Mouse (Mus musculus) midbrain, embryonic 10.5 days (tissue): Measurements from ENCODE around the gene Spop. TPM values are rescaled to one million over a fixed set of nuclear protein-coding genes. Genes with fewer than 3 reads are reported as not detected.

ENCODE experiments used
- DNase-seq: peaks from one replicate; pipeline ENCODE4 v3.0.0-alpha.2; 2017; ENCODE audit warnings: low spot score
- H3K27ac ChIP-seq: fragments of 300-500 bp; sonication (generic); replicated peaks from 2 replicates; pipeline ENCODE4 v1.5.1; 2016; ENCODE audit warnings: mild to moderate bottlenecking
- H3K27me3 ChIP-seq: fragments of 300-500 bp; sonication (generic); 2 replicates; pipeline ENCODE4 v1.6.1; 2016; ENCODE audit warnings: low read depth, mild to moderate bottlenecking; ENCODE audit not compliant: poor library complexity, severe bottlenecking
- H3K36me3 ChIP-seq: fragments of 300-500 bp; sonication (generic); 2 replicates; pipeline ENCODE4 v1.6.1; 2016; ENCODE audit warnings: mild to moderate bottlenecking, moderate library complexity
- H3K4me1 ChIP-seq: fragments of 300-500 bp; sonication (generic); 2 replicates; pipeline ENCODE4 v1.6.1; 2016
- H3K4me3 ChIP-seq: fragments of 300-500 bp; sonication (generic); 2 replicates; pipeline ENCODE4 v1.5.1; 2016; ENCODE audit warnings: mild to moderate bottlenecking, moderate library complexity
- H3K9me3 ChIP-seq: fragments of 300-500 bp; sonication (generic); replicated peaks from 2 replicates; pipeline ENCODE4 v1.6.1; 2016; ENCODE audit warnings: mild to moderate bottlenecking
- WGBS: fragments of 180-500 bp; shearing (Covaris S2); methylation state at CpG from one replicate; pipeline ENCODE4 v1.1.7; 2016; 5-methylcytosine and 5-hydroxymethylcytosine counted together
- polyA plus RNA-seq: library from polyadenylated mRNA; unstranded; fragments of >200 nt; fragmentation: Nextera tagmentation; extraction: Ambion mirVana; gene quantifications from 2 replicates; pipeline ENCODE4 v1.2.1, GENCODE M21; 2016

Spop gene
- polyA plus RNA-seq, 1 experiment from 2014 or later = 170 TPM

GRCm38 (mm10) chr11:95448346-95448745 is 34.5 kb downstream of the Spop start:
- DNase-seq = no peak
- H3K36me3 ChIP-seq = peaks cover 22% of the 10 kb centered on the region
- WGBS = 38% methylated on average over 3 of the region's 3 CpGs
- H3K9me3 ChIP-seq = no peaks in the 10 kb centered on the region
- H3K4me1 ChIP-seq = peaks cover 27% of the 10 kb centered on the region
- no peaks in the 10 kb centered on the region for H3K27me3 ChIP-seq
- no peak overlapping the region for H3K4me3 ChIP-seq
- no peak overlapping the region for H3K27ac ChIP-seq

- DNase-seq = no peak
Measured at GRCm38 (mm10) chr11:95455331-95455730, 41.5 kb downstream of the Spop start.

GRCm38 (mm10) chr11:95460872-95461271 is 47.0 kb downstream of the Spop start:
- H3K4me1 ChIP-seq = no peaks in the 10 kb centered on the region
- no peak overlapping the region for H3K27ac ChIP-seq
- no peaks in the 10 kb centered on the region for H3K27me3 ChIP-seq
- no peaks in the 10 kb centered on the region for H3K9me3 ChIP-seq
- no peak for DNase-seq
- WGBS = 91% methylated on average over 2 of the region's 2 CpGs
- 0 out of 2 replicates have a peak, but pooled peaks cover 3% of the 10 kb centered on the region for H3K36me3 ChIP-seq
- no peak overlapping the region for H3K4me3 ChIP-seq

More at GRCm38 (mm10) chr11:95455331-95455730, 41.5 kb downstream of the Spop start:
- no peak overlapping the region for H3K4me3 ChIP-seq
- H3K4me1 ChIP-seq = no peaks in the 10 kb centered on the region; the same call in 1 of the 2 replicates
- 71% methylated on average over 8 of the region's 8 CpGs for WGBS
- H3K27me3 ChIP-seq = no peaks in the 10 kb centered on the region
- H3K27ac ChIP-seq = no peak overlapping the region
- no peaks in the 10 kb centered on the region for H3K9me3 ChIP-seq
- peaks cover 12% of the 10 kb centered on the region for H3K36me3 ChIP-seq

GRCm38 (mm10) chr11:95462168-95462567 is 48.3 kb downstream of the Spop start:
- Histone ChIP-seq H3K27ac (no peak overlapping the region), H3K4me1 (no peaks in the 10 kb centered on the region), H3K9me3 (no peaks in the 10 kb centered on the region), H3K36me3 (0 out of 2 replicates have a peak, but pooled peaks cover 3% of the 10 kb centered on the region), H3K4me3 (no peak overlapping the region), H3K27me3 (no peaks in the 10 kb centered on the region)
- WGBS = 95% methylated on average over 3 of the region's 3 CpGs
- DNase-seq = no peak

- H3K27ac ChIP-seq = no peak overlapping the region
- 94% methylated on average over 1 of the region's 1 CpGs for WGBS
- H3K27me3 ChIP-seq = no peaks in the 10 kb centered on the region
- no peaks in the 10 kb centered on the region for H3K9me3 ChIP-seq
- H3K4me3 ChIP-seq = no peak overlapping the region
- H3K36me3 ChIP-seq = peaks cover 24% of the 10 kb centered on the region
- no peaks in the 10 kb centered on the region for H3K4me1 ChIP-seq
- DNase-seq = no peak
Measured at GRCm38 (mm10) chr11:95467731-95468130, 53.9 kb downstream of the Spop start.

GRCm38 (mm10) chr11:95472942-95473341 is 59.1 kb downstream of the Spop start:
- H3K4me3 ChIP-seq = no peak overlapping the region
- 94% methylated on average over 2 of the region's 2 CpGs for WGBS
- no peak overlapping the region for H3K27ac ChIP-seq
- H3K27me3 ChIP-seq = no peaks in the 10 kb centered on the region
- peaks cover 69% of the 10 kb centered on the region for H3K36me3 ChIP-seq
- no peaks in the 10 kb centered on the region for H3K4me1 ChIP-seq
- DNase-seq = no peak
- H3K9me3 ChIP-seq = no peaks in the 10 kb centered on the region

- peaks cover 70% of the 10 kb centered on the region for H3K36me3 ChIP-seq
- H3K9me3 ChIP-seq = no peaks in the 10 kb centered on the region
- H3K4me1 ChIP-seq = no peaks in the 10 kb centered on the region
- no peak overlapping the region for H3K27ac ChIP-seq
- DNase-seq = no peak
- H3K27me3 ChIP-seq = no peaks in the 10 kb centered on the region
- H3K4me3 ChIP-seq = no peak overlapping the region
- WGBS = 100% methylated on average over 1 of the region's 1 CpGs
Measured at GRCm38 (mm10) chr11:95473456-95473855, 59.6 kb downstream of the Spop start.

GRCm38 (mm10) chr11:95476323-95476722 is 62.4 kb downstream of the Spop start:
- Histone ChIP-seq H3K27me3 (no peaks in the 10 kb centered on the region), H3K9me3 (no peaks in the 10 kb centered on the region), H3K27ac (no peak overlapping the region), H3K4me1 (no peaks in the 10 kb centered on the region), H3K36me3 (peaks cover 78% of the 10 kb centered on the region), H3K4me3 (no peak overlapping the region)
- no peak for DNase-seq
- WGBS = 95% methylated on average over 7 of the region's 7 CpGs

- Histone ChIP-seq H3K36me3 (peaks cover 72% of the 10 kb centered on the region), H3K27ac (no peak overlapping the region), H3K4me1 (no peaks in the 10 kb centered on the region), H3K27me3 (no peaks in the 10 kb centered on the region), H3K4me3 (no peak overlapping the region), H3K9me3 (no peaks in the 10 kb centered on the region)
- 89% methylated on average over 4 of the region's 4 CpGs for WGBS
- no peak for DNase-seq
Measured at GRCm38 (mm10) chr11:95479458-95479857, 65.6 kb downstream of the Spop start.

- WGBS = 92% methylated on average over 4 of the region's 4 CpGs
- no peak overlapping the region for H3K27ac ChIP-seq
- peaks cover 73% of the 10 kb centered on the region for H3K36me3 ChIP-seq
- H3K4me3 ChIP-seq = no peak overlapping the region
- no peaks in the 10 kb centered on the region for H3K9me3 ChIP-seq
- H3K27me3 ChIP-seq = no peaks in the 10 kb centered on the region
- no peak for DNase-seq
- H3K4me1 ChIP-seq = no peaks in the 10 kb centered on the region
Measured at GRCm38 (mm10) chr11:95480662-95481061, 66.8 kb downstream of the Spop start.

- no peaks in the 10 kb centered on the region for H3K4me1 ChIP-seq
- H3K27ac ChIP-seq = no peak overlapping the region
- H3K9me3 ChIP-seq = no peaks in the 10 kb centered on the region
- H3K27me3 ChIP-seq = no peaks in the 10 kb centered on the region
- no peak overlapping the region for H3K4me3 ChIP-seq
- no peak for DNase-seq
- H3K36me3 ChIP-seq = peaks cover 86% of the 10 kb centered on the region
- WGBS = 95% methylated on average over 18 of the region's 18 CpGs
Measured at GRCm38 (mm10) chr11:95485634-95486033, 71.8 kb downstream of the Spop start.

- DNase-seq = no peak
- 94% methylated on average over 2 of the region's 2 CpGs for WGBS
- H3K36me3 ChIP-seq = peaks cover 97% of the 10 kb centered on the region
Measured at GRCm38 (mm10) chr11:95487237-95487636, 73.4 kb downstream of the Spop start.

GRCm38 (mm10) chr11:95490104-95490503 is 76.2 kb downstream of the Spop start:
- Histone ChIP-seq H3K4me3 (no peak overlapping the region), H3K4me1 (peaks cover 6% of the 10 kb centered on the region; the same call in 1 of the 2 replicates), H3K27me3 (no peaks in the 10 kb centered on the region), H3K36me3 (peaks cover 97% of the 10 kb centered on the region), H3K27ac (no peak overlapping the region), H3K9me3 (no peaks in the 10 kb centered on the region)
- DNase-seq = no peak
- WGBS = 87% methylated on average over 14 of the region's 14 CpGs

More at GRCm38 (mm10) chr11:95487237-95487636, 73.4 kb downstream of the Spop start:
- Histone ChIP-seq H3K4me1 (peaks cover 6% of the 10 kb centered on the region; the same call in 1 of the 2 replicates), H3K9me3 (no peaks in the 10 kb centered on the region), H3K27me3 (no peaks in the 10 kb centered on the region), H3K4me3 (no peak overlapping the region), H3K27ac (no peak overlapping the region)

- Histone ChIP-seq H3K36me3 (peaks cover 86% of the 10 kb centered on the region), H3K27me3 (no peaks in the 10 kb centered on the region)
Measured at GRCm38 (mm10) chr11:95492256-95492655, 78.4 kb downstream of the Spop start.

More at GRCm38 (mm10) chr11:95492256-95492655, 78.4 kb downstream of the Spop start:
- DNase-seq = no peak
- H3K27ac ChIP-seq = no peak overlapping the region
- H3K4me3 ChIP-seq = no peak overlapping the region
- no peaks in the 10 kb centered on the region for H3K9me3 ChIP-seq
- WGBS = 71% methylated on average over 4 of the region's 4 CpGs
- H3K4me1 ChIP-seq = peaks cover 6% of the 10 kb centered on the region; the same call in 1 of the 2 replicates
